In genomic region chr7:34126291-34126690, GRCm38 (mm10) we compare ENCODE assay signal across 29 mouse cellular contexts. TPM values are rescaled to one million over a fixed set of nuclear protein-coding genes. Genes with fewer than 3 reads are reported as not detected.
"Had no signal": no experiment of that assay in that cellular context is flagged by ENCODE, and none has a peak within 500 bp of the region (broad histone marks: within the 10 kb centered on the region; RNA-seq: fewer than 3 reads in every experiment).

No protein-coding gene starts in this region.

- DNase-seq: kidney, adult 9 months; kidney, postnatal 25 days; left cerebral cortex, postnatal 4 days; liver, postnatal 0 days; lung, embryonic 14.5 days; retina, postnatal 1 day; thymus, postnatal 25 days had no signal

- H3K9ac ChIP-seq: limb, embryonic 12.5 days; limb, embryonic 15.5 days; liver, embryonic 14.5 days; liver, postnatal 0 days; lung, embryonic 14.5 days; midbrain, embryonic 13.5 days; neural tube, embryonic 13.5 days had no signal

- H3K4me3 ChIP-seq: limb, embryonic 12.5 days; limb, embryonic 15.5 days; midbrain, embryonic 13.5 days; myocyte; neural tube, embryonic 13.5 days had no signal

- H3K27ac ChIP-seq: limb, embryonic 12.5 days; limb, embryonic 15.5 days; liver, embryonic 14.5 days; macrophage; midbrain, embryonic 13.5 days; neural tube, embryonic 13.5 days had no signal

- H3K4me2 ChIP-seq: limb, embryonic 12.5 days; limb, embryonic 15.5 days; liver, embryonic 11.5 days; lung, embryonic 14.5 days; midbrain, embryonic 13.5 days; neural tube, embryonic 13.5 days had no signal

- ATAC-seq: liver, postnatal 0 days; lung, postnatal 0 days; midbrain, embryonic 13.5 days; midbrain, embryonic 16.5 days had no signal

- H3K9me3 ChIP-seq: limb, embryonic 15.5 days; midbrain, embryonic 13.5 days; neural tube, embryonic 13.5 days had no signal

- H3K27me3 ChIP-seq: limb, embryonic 12.5 days; limb, embryonic 15.5 days; midbrain, embryonic 13.5 days; neural tube, embryonic 13.5 days had no signal

RNA-seq across cellular contexts. Expression of gene Wtip, which starts 6.8 kb away (rescaled TPM):
- total RNA-seq: monocyte, adult 5-6 weeks; neutrophil, adult 5-6 weeks had no signal

RNA-seq across cellular contexts. Expression of gene Scgb1b30, which starts 31.1 kb away (rescaled TPM):
- total RNA-seq: layer of hippocampus, postnatal 14 days; left cerebral cortex, adult 8-10 months; left cerebral cortex, postnatal 14 days; left cerebral cortex, postnatal 4 days; megakaryocyte, adult 5-6 weeks; monocyte, adult 5-6 weeks; neutrophil, adult 5-6 weeks had no signal
- polyA plus RNA-seq: kidney, embryonic 16.5 days; large intestine, adult 2 months; limb, embryonic 12.5 days; limb, embryonic 15.5 days; liver, embryonic 11.5 days; liver, embryonic 14.5 days; liver, postnatal 0 days; lung, embryonic 14.5 days; lung, postnatal 0 days; macrophage; midbrain, embryonic 13.5 days; midbrain, embryonic 16.5 days; myocyte; neural tube, embryonic 13.5 days; small intestine, adult 2 months; spleen, adult 2 months; stomach, embryonic 16.5 days; thymus, postnatal 0 days had no signal
